Mouse (Mus musculus): ENCODE measurements around the gene Ctcfl. TPM values are rescaled to one million over a fixed set of nuclear protein-coding genes. Genes with fewer than 3 reads are reported as not detected.
"Not testable (repeated sequence)": the region's sequence is repeated elsewhere in the genome, so short reads cannot be mapped to it uniquely, and the experiment has no call there.

The Ctcfl gene
- polyA plus RNA-seq, 1 experiment from 2014 or later: 0.19 TPM

- 85% methylated on average over 10 of the region's 10 CpGs for WGBS
Observed at GRCm38 (mm10) chr2:173097337-173097736, 22.0 kb downstream of the Ctcfl start.

GRCm38 (mm10) chr2:173089437-173089836 lies 29.9 kb downstream of the Ctcfl start:
- H3K36me3 ChIP-seq (ENCODE audit: control insufficient read depth, insufficient read depth, low read length): no peaks in the 10 kb centered on the region
- no peaks in the 10 kb centered on the region for H3K27me3 ChIP-seq (ENCODE audit: control insufficient read depth, insufficient read depth, low read length)
- no peak for ATAC-seq (ENCODE audit: insufficient number of reproducible peaks, insufficient read depth, low FRiP score, low read depth)
- H3K4me3 ChIP-seq (ENCODE audit: control insufficient read depth in 1 of 2, insufficient read depth in 1 of 2, low read depth in 1 of 2, low read length in 2 of 2): no peak overlapping the region
- 8% methylated on average over 6 of the region's 6 CpGs for WGBS
- peak overlapping the region in 1 of 2 experiments; percentile 89; a peak in 2 of 4 replicates for H3K27ac ChIP-seq (replicated peaks in 1 of 2; ENCODE audit: control insufficient read depth in 1 of 2, insufficient read depth in 1 of 2, low read depth in 2 of 2, low read length in 2 of 2)
- H3K9ac ChIP-seq (ENCODE audit: low read length): no peak overlapping the region
- H3K4me1 ChIP-seq (ENCODE audit: control insufficient read depth in 2 of 2, insufficient read depth in 2 of 2, low read length in 2 of 2): peaks cover 19 to 21% of the 10 kb centered on the region in 2 experiments
- H3K9me3 ChIP-seq (ENCODE audit: control insufficient read depth, low read length): no peaks in the 10 kb centered on the region
- H3K4me2 ChIP-seq (ENCODE audit: low read length): peak overlapping the region; percentile 61

More at GRCm38 (mm10) chr2:173097337-173097736, 22.0 kb downstream of the Ctcfl start:
- ATAC-seq (ENCODE audit: insufficient number of reproducible peaks, insufficient read depth, low FRiP score, low read depth); H3K27ac ChIP-seq (replicated peaks in 1 of 2; ENCODE audit: control insufficient read depth in 1 of 2, insufficient read depth in 1 of 2, low read depth in 2 of 2, low read length in 2 of 2); H3K4me2 ChIP-seq (ENCODE audit: low read length); H3K9ac ChIP-seq (ENCODE audit: low read length); H3K27me3 ChIP-seq (ENCODE audit: control insufficient read depth, insufficient read depth, low read length); H3K36me3 ChIP-seq (ENCODE audit: control insufficient read depth, insufficient read depth, low read length); H3K4me1 ChIP-seq (ENCODE audit: control insufficient read depth in 2 of 2, insufficient read depth in 2 of 2, low read length in 2 of 2); H3K4me3 ChIP-seq (ENCODE audit: control insufficient read depth in 1 of 2, insufficient read depth in 1 of 2, low read depth in 1 of 2, low read length in 2 of 2); H3K9me3 ChIP-seq (ENCODE audit: control insufficient read depth, low read length): not testable (repeated sequence)

DNA sequence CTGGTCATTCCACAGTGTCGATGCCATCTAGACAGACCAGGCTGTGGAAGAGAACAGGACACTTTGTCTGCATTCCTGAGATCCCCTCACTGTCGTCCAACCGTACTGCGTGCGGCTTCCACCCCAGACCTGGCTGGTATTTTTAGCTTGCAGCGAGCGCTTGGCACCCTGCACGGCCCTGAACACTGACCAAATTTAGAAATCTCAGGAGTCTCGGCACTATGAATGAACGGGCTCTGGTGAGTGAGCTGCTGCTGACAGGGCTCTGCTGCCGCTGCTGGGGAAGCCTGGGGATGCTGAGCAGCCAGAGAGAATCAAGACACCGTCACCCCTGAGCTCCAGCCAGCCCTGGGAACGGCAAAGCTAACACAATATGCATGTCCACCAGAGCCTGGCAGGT lies 31.9 kb downstream of the Ctcfl start:
- peak overlapping the region; percentile 74 for H3K9ac ChIP-seq (ENCODE audit: low read length)
- H3K9me3 ChIP-seq (ENCODE audit: control insufficient read depth, low read length): no peaks in the 10 kb centered on the region
- no peaks in the 10 kb centered on the region for H3K27me3 ChIP-seq (ENCODE audit: control insufficient read depth, insufficient read depth, low read length)
- peak; percentile 80 for ATAC-seq (ENCODE audit: insufficient number of reproducible peaks, insufficient read depth, low FRiP score, low read depth)
- peak overlapping the region; percentile 89 to 98 for H3K27ac ChIP-seq (replicated peaks in 1 of 2; ENCODE audit: control insufficient read depth in 1 of 2, insufficient read depth in 1 of 2, low read depth in 2 of 2, low read length in 2 of 2)
- peaks cover 27 to 36% of the 10 kb centered on the region in 2 experiments for H3K4me1 ChIP-seq (ENCODE audit: control insufficient read depth in 2 of 2, insufficient read depth in 2 of 2, low read length in 2 of 2)
- H3K36me3 ChIP-seq (ENCODE audit: control insufficient read depth, insufficient read depth, low read length): no peaks in the 10 kb centered on the region
- 13% methylated on average over 13 of the region's 13 CpGs for WGBS
- peak overlapping the region; percentile 23 to 38 for H3K4me3 ChIP-seq (ENCODE audit: control insufficient read depth in 1 of 2, insufficient read depth in 1 of 2, low read depth in 1 of 2, low read length in 2 of 2)
- peak overlapping the region; percentile 61 for H3K4me2 ChIP-seq (ENCODE audit: low read length)

DNA sequence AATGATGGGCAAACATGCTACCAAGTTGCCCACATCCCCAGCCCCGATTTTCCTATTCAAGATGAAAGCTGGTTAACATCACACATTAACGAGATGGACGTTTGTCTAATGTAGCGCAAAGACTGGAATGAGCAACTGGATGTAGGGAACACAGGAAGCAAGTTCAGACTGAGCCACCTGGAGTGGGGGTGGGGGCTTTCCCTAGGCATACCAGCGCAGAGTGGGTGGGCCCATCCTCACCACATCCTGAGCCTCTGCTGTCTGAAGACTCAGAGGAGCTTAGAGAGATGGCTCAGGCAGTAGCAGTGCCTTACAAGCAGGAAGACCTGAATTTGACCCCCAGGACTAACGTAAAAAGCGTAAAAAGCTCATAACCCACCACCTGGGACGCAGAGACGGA lies 33.6 kb downstream of the Ctcfl start:
- no peaks in the 10 kb centered on the region for H3K36me3 ChIP-seq (ENCODE audit: control insufficient read depth, insufficient read depth, low read length)
- no peak overlapping the region for H3K9ac ChIP-seq (ENCODE audit: low read length)
- no peaks in the 10 kb centered on the region for H3K9me3 ChIP-seq (ENCODE audit: control insufficient read depth, low read length)
- H3K27me3 ChIP-seq (ENCODE audit: control insufficient read depth, insufficient read depth, low read length): no peaks in the 10 kb centered on the region
- peak overlapping the region; percentile 8 to 89; a peak in 3 of 4 replicates for H3K27ac ChIP-seq (replicated peaks in 1 of 2; ENCODE audit: control insufficient read depth in 1 of 2, insufficient read depth in 1 of 2, low read depth in 2 of 2, low read length in 2 of 2)
- no peak for ATAC-seq (ENCODE audit: insufficient number of reproducible peaks, insufficient read depth, low FRiP score, low read depth)
- peaks cover 28 to 36% of the 10 kb centered on the region in 2 experiments for H3K4me1 ChIP-seq (ENCODE audit: control insufficient read depth in 2 of 2, insufficient read depth in 2 of 2, low read length in 2 of 2)
- H3K4me2 ChIP-seq (ENCODE audit: low read length): no peak overlapping the region
- H3K4me3 ChIP-seq (ENCODE audit: control insufficient read depth in 1 of 2, insufficient read depth in 1 of 2, low read depth in 1 of 2, low read length in 2 of 2): no peak overlapping the region
- 89% methylated on average over 9 of the region's 9 CpGs for WGBS

GRCm38 (mm10) chr2:173084871-173085270 lies 34.5 kb downstream of the Ctcfl start:
- no peaks in the 10 kb centered on the region for H3K36me3 ChIP-seq (ENCODE audit: control insufficient read depth, insufficient read depth, low read length)
- no peak overlapping the region for H3K4me3 ChIP-seq (ENCODE audit: control insufficient read depth in 1 of 2, insufficient read depth in 1 of 2, low read depth in 1 of 2, low read length in 2 of 2)
- H3K4me1 ChIP-seq (ENCODE audit: control insufficient read depth in 2 of 2, insufficient read depth in 2 of 2, low read length in 2 of 2): peaks cover 37 to 45% of the 10 kb centered on the region in 2 experiments
- H3K4me2 ChIP-seq (ENCODE audit: low read length): no peak overlapping the region
- WGBS: 96% methylated on average over 11 of the region's 11 CpGs
- H3K27ac ChIP-seq (replicated peaks in 1 of 2; ENCODE audit: control insufficient read depth in 1 of 2, insufficient read depth in 1 of 2, low read depth in 2 of 2, low read length in 2 of 2): no peak overlapping the region
- H3K9me3 ChIP-seq (ENCODE audit: control insufficient read depth, low read length): no peaks in the 10 kb centered on the region
- ATAC-seq (ENCODE audit: insufficient number of reproducible peaks, insufficient read depth, low FRiP score, low read depth): no peak
- H3K9ac ChIP-seq (ENCODE audit: low read length): no peak overlapping the region
- H3K27me3 ChIP-seq (ENCODE audit: control insufficient read depth, insufficient read depth, low read length): no peaks in the 10 kb centered on the region

GRCm38 (mm10) chr2:173083712-173084475 lies 35.4 kb downstream of the Ctcfl start:
- H3K9ac ChIP-seq (ENCODE audit: low read length): peak overlapping the region; percentile 56
- H3K4me1 ChIP-seq (ENCODE audit: control insufficient read depth in 2 of 2, insufficient read depth in 2 of 2, low read length in 2 of 2): peaks cover 42 to 49% of the 10 kb centered on the region in 2 experiments
- H3K27me3 ChIP-seq (ENCODE audit: control insufficient read depth, insufficient read depth, low read length): no peaks in the 10 kb centered on the region
- peak overlapping the region; percentile 50 for H3K4me2 ChIP-seq (ENCODE audit: low read length)
- peak; percentile 28 for ATAC-seq (ENCODE audit: insufficient number of reproducible peaks, insufficient read depth, low FRiP score, low read depth)
- no peaks in the 10 kb centered on the region for H3K36me3 ChIP-seq (ENCODE audit: control insufficient read depth, insufficient read depth, low read length)
- WGBS: 13% methylated on average over 13 of the region's 13 CpGs
- peak overlapping the region; percentile 32 to 79; a peak in 3 of 4 replicates for H3K27ac ChIP-seq (replicated peaks in 1 of 2; ENCODE audit: control insufficient read depth in 1 of 2, insufficient read depth in 1 of 2, low read depth in 2 of 2, low read length in 2 of 2)
- peak overlapping the region in 1 of 2 experiments; percentile 2; a peak in 1 of 4 replicates for H3K4me3 ChIP-seq (ENCODE audit: control insufficient read depth in 1 of 2, insufficient read depth in 1 of 2, low read depth in 1 of 2, low read length in 2 of 2)
- no peaks in the 10 kb centered on the region for H3K9me3 ChIP-seq (ENCODE audit: control insufficient read depth, low read length)

DNA sequence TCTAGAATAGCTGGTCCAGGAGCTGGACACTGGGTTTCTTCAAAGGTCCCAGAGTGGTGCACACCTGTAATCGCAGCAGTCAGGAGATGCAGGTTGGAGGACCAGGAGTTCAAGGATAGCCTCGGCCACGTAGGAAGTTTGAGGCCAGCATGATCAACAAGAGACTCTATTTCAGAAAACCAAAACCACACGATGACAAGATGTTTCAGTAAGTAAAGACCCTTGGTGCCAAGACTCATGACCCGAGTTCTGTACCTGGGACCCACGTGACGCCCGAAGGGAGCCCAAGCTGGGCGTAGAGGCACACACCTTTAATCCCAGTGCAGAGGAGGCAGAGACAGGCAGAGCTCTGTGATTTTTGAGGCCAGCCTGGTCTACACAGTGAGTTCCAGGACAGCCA lies 36.2 kb downstream of the Ctcfl start:
- H3K9ac ChIP-seq (ENCODE audit: low read length): peak overlapping the region; percentile 56
- no peak for ATAC-seq (ENCODE audit: insufficient number of reproducible peaks, insufficient read depth, low FRiP score, low read depth)
- WGBS: 73% methylated on average over 9 of the region's 9 CpGs

More for the DNA sequence above, 36.2 kb downstream of the Ctcfl start:
- Histone ChIP-seq H3K36me3 (ENCODE audit: control insufficient read depth, insufficient read depth, low read length) (no peaks in the 10 kb centered on the region), H3K9me3 (ENCODE audit: control insufficient read depth, low read length) (no peaks in the 10 kb centered on the region), H3K4me2 (ENCODE audit: low read length) (peak overlapping the region; percentile 50), H3K27ac (replicated peaks in 1 of 2; ENCODE audit: control insufficient read depth in 1 of 2, insufficient read depth in 1 of 2, low read depth in 2 of 2, low read length in 2 of 2) (peak overlapping the region; percentile 9 to 79; a peak in 3 of 4 replicates), H3K4me1 (ENCODE audit: control insufficient read depth in 2 of 2, insufficient read depth in 2 of 2, low read length in 2 of 2) (peaks cover 36 to 43% of the 10 kb centered on the region in 2 experiments), H3K4me3 (ENCODE audit: control insufficient read depth in 1 of 2, insufficient read depth in 1 of 2, low read depth in 1 of 2, low read length in 2 of 2) (no peak overlapping the region), H3K27me3 (ENCODE audit: control insufficient read depth, insufficient read depth, low read length) (no peaks in the 10 kb centered on the region)
